Mouse (Mus musculus) lung, postnatal 0 days (tissue): Measurements from ENCODE around the gene Mpst.
A peak's percentile ranks its signal among the peaks of the same experiment; 100 is the strongest.

Experiments
- CTCF ChIP-seq: IDR thresholded peaks from 2 replicates; pipeline ENCODE4 v1.5.1; 2016; ENCODE audit warnings: antibody characterized with exemption, mild to moderate bottlenecking
- EP300 ChIP-seq: IDR thresholded peaks from 2 replicates; pipeline ENCODE4 v1.6.1; 2016; ENCODE audit warnings: antibody characterized with exemption, mild to moderate bottlenecking, control low read depth

DNA sequence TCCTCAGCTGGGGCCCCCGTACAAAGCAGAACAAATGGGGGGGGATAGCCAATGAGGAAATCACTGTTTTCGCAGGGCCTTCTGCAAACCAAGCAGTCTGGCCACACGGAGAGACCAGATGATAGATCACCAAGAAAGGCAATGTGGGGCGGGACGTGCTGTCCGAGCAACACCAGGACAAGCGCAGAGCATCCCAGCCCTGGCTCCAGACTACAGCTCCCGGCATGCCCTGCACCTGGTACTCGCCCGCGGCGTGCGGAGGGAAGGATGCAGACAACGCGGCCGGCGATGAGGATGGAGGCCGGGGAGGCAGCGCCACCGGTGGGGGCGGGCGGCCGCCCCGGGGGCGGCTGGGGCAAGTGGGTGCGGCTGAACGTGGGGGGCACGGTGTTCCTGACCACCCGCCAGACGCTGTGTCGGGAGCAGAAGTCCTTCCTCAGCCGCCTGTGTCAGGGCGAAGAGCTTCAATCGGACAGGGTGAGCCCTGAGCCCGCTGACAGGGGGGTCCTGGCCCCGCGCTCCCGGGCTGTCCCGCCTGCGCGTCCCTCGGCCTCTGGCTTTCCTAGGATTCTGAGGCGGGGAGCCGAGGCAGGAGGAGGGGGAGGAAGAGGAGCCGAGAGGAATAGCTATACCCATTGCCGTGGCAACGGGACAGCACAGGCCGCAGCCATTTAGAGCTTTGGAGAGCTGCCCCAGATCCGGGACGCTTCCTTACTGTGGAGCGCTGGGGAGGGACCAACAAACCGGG is 22.3 kb downstream of the Mpst start, which contains the start of gene Kctd17:
- TF ChIP-seq CTCF, result 0 out of 2 replicates have a peak, but pooled peaks have one; percentile 3
- TF ChIP-seq EP300, result no peak
